Mouse (Mus musculus): ENCODE results near the gene Epp13. TPM values are rescaled to one million over a fixed set of nuclear protein-coding genes. Genes with fewer than 3 reads are reported as not detected.
"Not testable (repeated sequence)": the region's sequence is repeated elsewhere in the genome, so short reads cannot be mapped to it uniquely, and the experiment has no call there.

The Epp13 gene
- polyA plus RNA-seq, 1 experiment from 2014 or later: not detected

GRCm38 (mm10) chr7:6285366-6285765 is 32.9 kb downstream of the Epp13 start:
- no peak overlapping the region for H3K27ac ChIP-seq (ENCODE audit: low read depth)
- no peaks in the 10 kb centered on the region for H3K36me3 ChIP-seq (ENCODE audit: insufficient read depth)
- no peak overlapping the region for H3K9ac ChIP-seq
- no peak for DNase-seq
- TF ChIP-seq CTCF (IDR thresholded peaks at IDR 0.05; ENCODE audit: low read depth): no peak
- H3K27me3 ChIP-seq (ENCODE audit: insufficient read depth, low read length): no peaks in the 10 kb centered on the region
- ATAC-seq (ENCODE audit: insufficient read depth): no peak
- peak overlapping the region; percentile 74 for H3K4me2 ChIP-seq
- H3K4me3 ChIP-seq (ENCODE audit: low read depth, low read length): no peak overlapping the region
- WGBS: 78% methylated on average over 6 of the region's 6 CpGs
- H3K9me3 ChIP-seq (ENCODE audit: low read depth, low read length): no peaks in the 10 kb centered on the region
- 0 out of 2 replicates have a peak, but pooled peaks cover 3% of the 10 kb centered on the region for H3K4me1 ChIP-seq (ENCODE audit: insufficient read depth)

DNA sequence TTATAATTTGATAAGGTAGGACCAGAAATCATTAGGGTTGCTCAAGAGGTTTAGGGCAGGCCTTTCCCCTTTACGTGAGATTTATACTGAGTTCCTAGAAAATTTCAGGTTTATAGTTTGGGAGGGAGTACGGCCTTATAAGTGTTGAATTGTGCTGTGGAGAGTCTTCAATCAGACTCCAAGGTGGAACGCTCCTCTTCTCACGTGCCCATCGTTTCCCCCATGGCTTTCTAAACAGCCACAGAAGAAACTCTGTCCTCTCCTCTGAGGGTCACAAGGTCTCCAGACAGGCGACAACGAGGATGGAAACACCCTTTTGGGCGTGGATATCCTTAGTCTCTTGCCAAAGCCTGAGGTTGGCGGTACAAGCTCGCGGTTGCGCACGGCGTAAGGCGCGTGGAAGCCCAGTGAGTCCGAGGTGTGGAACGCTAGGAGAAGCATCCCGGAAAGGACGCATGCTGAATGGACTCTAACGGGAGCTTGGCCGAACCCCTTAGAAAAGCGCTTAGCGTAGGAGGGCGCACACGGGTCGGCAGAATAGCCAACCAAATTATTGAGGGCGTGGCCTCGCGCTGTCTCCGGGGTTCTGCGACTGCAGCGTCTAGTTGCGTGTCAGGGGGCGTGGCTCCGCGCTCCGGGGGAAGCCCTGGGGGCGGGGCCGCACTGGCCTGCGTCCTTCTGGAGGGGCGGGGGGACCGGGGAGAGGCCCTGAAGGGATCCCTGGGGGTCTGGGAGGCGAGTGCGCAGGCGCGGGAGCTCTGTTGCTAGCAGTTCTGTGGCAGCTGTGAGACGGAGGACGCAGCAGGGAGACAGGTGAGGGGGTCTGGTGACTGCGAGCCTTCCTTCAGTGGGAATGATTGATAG is 33.6 kb downstream of the Epp13 start, which contains the start of gene Zfp667:
Zfp667 (plus strand) TSS at position 738 of the 864 bp plus-strand sequence.
- DNase-seq: peak; percentile 99
- WGBS: 2% methylated on average over 50 of the region's 50 CpGs
- Histone ChIP-seq H3K4me3 (ENCODE audit: low read depth, low read length) (peak within 1 kb of the TSS; percentile 40), H3K27ac (ENCODE audit: low read depth) (peak within 1 kb of the TSS; percentile 86), H3K9ac (peak within 1 kb of the TSS; percentile 63), H3K4me2 (peak within 1 kb of the TSS; percentile 74), H3K36me3 (ENCODE audit: insufficient read depth) (0 out of 2 replicates have a peak, but pooled peaks cover 2% of the 10 kb centered on the region), H3K9me3 (ENCODE audit: low read depth, low read length) (no peaks in the 10 kb centered on the region), H3K4me1 (ENCODE audit: insufficient read depth) (0 out of 2 replicates have a peak, but pooled peaks cover 3% of the 10 kb centered on the region), H3K27me3 (ENCODE audit: insufficient read depth, low read length) (no peaks in the 10 kb centered on the region)
- TF ChIP-seq CTCF (IDR thresholded peaks at IDR 0.05; ENCODE audit: low read depth): peak; percentile 25
- peak; percentile 87 for ATAC-seq (ENCODE audit: insufficient read depth)

DNA sequence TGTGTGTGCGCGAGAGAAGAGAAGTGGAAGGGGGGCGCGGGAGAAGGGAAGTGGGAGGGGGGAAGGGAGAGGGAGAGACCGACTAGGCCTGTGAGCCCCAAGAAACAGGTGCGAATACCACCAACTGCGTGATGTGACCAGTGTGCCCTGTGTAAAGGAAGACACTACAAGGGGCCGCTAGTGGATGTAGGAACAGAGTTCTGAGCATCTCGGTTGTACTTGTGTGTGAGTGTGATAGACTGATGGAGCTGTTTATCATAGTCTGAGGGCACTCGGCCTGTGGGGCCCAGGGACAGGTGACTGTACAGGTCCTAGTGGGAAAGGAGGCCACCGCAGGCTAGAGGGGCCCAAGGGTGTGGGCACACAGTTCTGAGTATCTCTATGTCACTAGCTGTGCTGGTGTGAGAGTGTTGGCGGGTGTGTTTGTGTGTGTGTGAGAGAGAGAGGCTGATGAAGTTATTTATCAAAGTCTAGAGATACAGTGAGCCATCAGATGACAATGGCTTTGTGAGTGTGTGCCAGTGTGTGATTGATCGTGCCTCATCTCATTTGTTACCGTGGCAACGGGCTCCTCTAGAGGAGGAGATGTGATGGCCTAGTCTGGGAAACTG is 34.5 kb downstream of the Epp13 start:
- DNase-seq (peak; percentile 12), ATAC-seq (ENCODE audit: insufficient read depth) (peak; percentile 7; the same call in 1 of the 2 replicates)
- peak overlapping the region; percentile 40 for H3K4me3 ChIP-seq (ENCODE audit: low read depth, low read length)
- H3K27ac ChIP-seq (ENCODE audit: low read depth): no peak overlapping the region
- H3K4me2 ChIP-seq: peak overlapping the region; percentile 74
- H3K4me1 ChIP-seq (ENCODE audit: insufficient read depth): 0 out of 2 replicates have a peak, but pooled peaks cover 3% of the 10 kb centered on the region
- H3K9ac ChIP-seq: peak overlapping the region; percentile 48
- 0 out of 2 replicates have a peak, but pooled peaks cover 2% of the 10 kb centered on the region for H3K36me3 ChIP-seq (ENCODE audit: insufficient read depth)
- no peaks in the 10 kb centered on the region for H3K9me3 ChIP-seq (ENCODE audit: low read depth, low read length)
- no peak for TF ChIP-seq CTCF (IDR thresholded peaks at IDR 0.05; ENCODE audit: low read depth)
- H3K27me3 ChIP-seq (ENCODE audit: insufficient read depth, low read length): no peaks in the 10 kb centered on the region
- 16% methylated on average over 15 of the region's 15 CpGs for WGBS

DNA sequence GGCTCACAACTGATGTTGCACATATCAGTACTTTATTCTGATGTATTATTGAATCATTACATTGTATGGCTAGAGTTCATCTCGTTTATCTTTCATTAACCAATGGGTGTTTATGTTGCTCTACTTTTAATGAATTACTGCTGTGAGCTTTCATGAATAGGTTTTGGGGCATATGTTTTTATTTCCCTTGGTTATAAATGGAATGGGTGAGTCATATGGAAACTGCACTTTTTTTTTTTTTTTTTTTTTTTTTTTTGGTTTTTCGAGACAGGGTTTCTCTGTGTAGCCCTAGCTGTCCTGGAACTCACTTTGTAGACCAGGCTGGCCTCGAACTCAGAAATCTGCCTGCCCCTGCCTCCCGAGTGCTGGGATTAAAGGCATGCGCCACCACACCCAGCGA is 38.6 kb downstream of the Epp13 start:
- not testable (repeated sequence) for H3K9ac ChIP-seq; H3K27me3 ChIP-seq (ENCODE audit: insufficient read depth, low read length); DNase-seq; H3K27ac ChIP-seq (ENCODE audit: low read depth); H3K4me3 ChIP-seq (ENCODE audit: low read depth, low read length); H3K4me1 ChIP-seq (ENCODE audit: insufficient read depth); H3K4me2 ChIP-seq; ATAC-seq (ENCODE audit: insufficient read depth); H3K36me3 ChIP-seq (ENCODE audit: insufficient read depth); H3K9me3 ChIP-seq (ENCODE audit: low read depth, low read length)
- 89% methylated on average over 4 of the region's 6 CpGs for WGBS

GRCm38 (mm10) chr7:6300796-6301195 is 48.3 kb downstream of the Epp13 start:
- H3K27me3 ChIP-seq (ENCODE audit: insufficient read depth, low read length); H3K4me1 ChIP-seq (ENCODE audit: insufficient read depth); H3K9ac ChIP-seq; H3K36me3 ChIP-seq (ENCODE audit: insufficient read depth); H3K4me2 ChIP-seq; H3K4me3 ChIP-seq (ENCODE audit: low read depth, low read length); ATAC-seq (ENCODE audit: insufficient read depth); DNase-seq; H3K27ac ChIP-seq (ENCODE audit: low read depth): not testable (repeated sequence)
- peaks cover 14% of the 10 kb centered on the region for H3K9me3 ChIP-seq (ENCODE audit: low read depth, low read length)
- WGBS: 78% methylated on average over 11 of the region's 11 CpGs

- peak; percentile 83 for ATAC-seq (ENCODE audit: insufficient read depth)
- Histone ChIP-seq H3K27ac (ENCODE audit: low read depth) (peak overlapping the region; percentile 83), H3K36me3 (ENCODE audit: insufficient read depth) (peaks cover 3% of the 10 kb centered on the region; the same call in 1 of the 2 replicates), H3K9me3 (ENCODE audit: low read depth, low read length) (no peaks in the 10 kb centered on the region), H3K27me3 (ENCODE audit: insufficient read depth, low read length) (no peaks in the 10 kb centered on the region), H3K9ac (peak overlapping the region; percentile 71), H3K4me1 (ENCODE audit: insufficient read depth) (0 out of 2 replicates have a peak, but pooled peaks cover 4% of the 10 kb centered on the region), H3K4me2 (peak overlapping the region; percentile 74), H3K4me3 (ENCODE audit: low read depth, low read length) (peak overlapping the region; percentile 45)
- 11% methylated on average over 23 of the region's 23 CpGs for WGBS
- peak; percentile 33 for DNase-seq
- no peak for TF ChIP-seq CTCF (IDR thresholded peaks at IDR 0.05; ENCODE audit: low read depth)
Measured at GRCm38 (mm10) chr7:6330458-6331232, 78.1 kb downstream of the Epp13 start.

Data from lung, embryonic 14.5 days (tissue).